Mouse (Mus musculus): ENCODE data around the gene Mucl3.
A peak's percentile ranks its signal among the peaks of the same experiment; 100 is the strongest.

Gene Mucl3

GRCm38 (mm10) chr17:35643609-35644236 lies at the start of gene Mucl3:
TSS of gene Mucl3 (minus strand) at chr17:35643695.
- no peak for DNase-seq (ENCODE audit: low spot score)

GRCm38 (mm10) chr17:35692368-35692767 lies 48.9 kb upstream of the Mucl3 start:
- DNase-seq (ENCODE audit: low spot score): no peak

- DNase-seq (ENCODE audit: low spot score): no peak
Observed at GRCm38 (mm10) chr17:35691811-35692210, 48.3 kb upstream of the Mucl3 start.

GRCm38 (mm10) chr17:35689936-35690645 lies 46.6 kb upstream of the Mucl3 start:
- no peak for DNase-seq (ENCODE audit: low spot score)

- DNase-seq (ENCODE audit: low spot score): no peak
Observed at GRCm38 (mm10) chr17:35688347-35689175, 45.1 kb upstream of the Mucl3 start.

GRCm38 (mm10) chr17:35685061-35685460 lies 41.6 kb upstream of the Mucl3 start:
- DNase-seq (ENCODE audit: low spot score): no peak

GRCm38 (mm10) chr17:35681986-35682385 lies 38.5 kb upstream of the Mucl3 start:
- DNase-seq (ENCODE audit: low spot score): no peak

GRCm38 (mm10) chr17:35680591-35680990 lies 37.1 kb upstream of the Mucl3 start:
- no peak for DNase-seq (ENCODE audit: low spot score)

GRCm38 (mm10) chr17:35673416-35674035 lies 30.0 kb upstream of the Mucl3 start, which contains the start of gene Gtf2h4:
TSS of gene Gtf2h4 (minus strand) at chr17:35673739.
- DNase-seq (ENCODE audit: low spot score): peak; percentile 83

GRCm38 (mm10) chr17:35672527-35672926 lies 29.0 kb upstream of the Mucl3 start:
- DNase-seq (ENCODE audit: low spot score): no peak

- DNase-seq (ENCODE audit: low spot score): no peak
Observed at GRCm38 (mm10) chr17:35671846-35672245, 28.4 kb upstream of the Mucl3 start.

GRCm38 (mm10) chr17:35669731-35670130 lies 26.2 kb upstream of the Mucl3 start:
- no peak for DNase-seq (ENCODE audit: low spot score)

GRCm38 (mm10) chr17:35667334-35668065 lies 24.0 kb upstream of the Mucl3 start, which contains the start of gene Vars2:
TSS of gene Vars2 (minus strand) at chr17:35667592.
- peak; percentile 91 for DNase-seq (ENCODE audit: low spot score)

- DNase-seq (ENCODE audit: low spot score): no peak
Observed at GRCm38 (mm10) chr17:35666851-35667256, 23.4 kb upstream of the Mucl3 start.

- no peak for DNase-seq (ENCODE audit: low spot score)
Observed at GRCm38 (mm10) chr17:35665957-35666515, 22.5 kb upstream of the Mucl3 start.

GRCm38 (mm10) chr17:35653086-35653485 lies 9.6 kb upstream of the Mucl3 start:
- no peak for DNase-seq (ENCODE audit: low spot score)

- DNase-seq (ENCODE audit: low spot score): no peak
Observed at GRCm38 (mm10) chr17:35649429-35649828, 5.9 kb upstream of the Mucl3 start.

GRCm38 (mm10) chr17:35639352-35639751 lies 4.1 kb downstream of the Mucl3 start:
- no peak for DNase-seq (ENCODE audit: low spot score)

GRCm38 (mm10) chr17:35638475-35639190 lies 4.9 kb downstream of the Mucl3 start:
- peak; percentile 82 for DNase-seq (ENCODE audit: low spot score)

GRCm38 (mm10) chr17:35636363-35636762 lies 7.1 kb downstream of the Mucl3 start:
- DNase-seq (ENCODE audit: low spot score): no peak

All from ovary, adult 18-20 months (tissue).